Mouse (Mus musculus) embryo, embryonic 10 days (tissue): ENCODE results near the gene Ephb3.
A peak's percentile ranks its signal among the peaks of the same experiment; 100 is the strongest.

ENCODE experiments used
- DNase-seq: peaks from one replicate; pipeline ENCODE4 v3.0.0-alpha.2; 2015; ENCODE audit warnings: low spot score

Ephb3 gene

GRCm38 (mm10) chr16:21246391-21247036 is 42.0 kb downstream of the Ephb3 start:
- DNase-seq: peak; percentile 77

- DNase-seq: peak; percentile 53
Measured at GRCm38 (mm10) chr16:21247037-21247432, 42.5 kb downstream of the Ephb3 start.

- DNase-seq: peak; percentile 70
Measured at GRCm38 (mm10) chr16:21247871-21248712, 43.5 kb downstream of the Ephb3 start.

GRCm38 (mm10) chr16:21248713-21249531 is 44.4 kb downstream of the Ephb3 start:
- peak; percentile 27 for DNase-seq

GRCm38 (mm10) chr16:21252401-21252955 is 47.9 kb downstream of the Ephb3 start:
- DNase-seq: no peak

- DNase-seq: no peak
Measured at GRCm38 (mm10) chr16:21255574-21256304, 51.2 kb downstream of the Ephb3 start.

- DNase-seq: no peak
Measured at GRCm38 (mm10) chr16:21256514-21257305, 52.2 kb downstream of the Ephb3 start.

- no peak for DNase-seq
Measured at GRCm38 (mm10) chr16:21265417-21265816, 60.9 kb downstream of the Ephb3 start.

GRCm38 (mm10) chr16:21269775-21270174 is 65.2 kb downstream of the Ephb3 start:
- DNase-seq: no peak

- peak; percentile 23 for DNase-seq
Measured at GRCm38 (mm10) chr16:21271773-21272247, 67.3 kb downstream of the Ephb3 start.

GRCm38 (mm10) chr16:21272748-21273147 is 68.2 kb downstream of the Ephb3 start:
- DNase-seq: no peak
